Mouse (Mus musculus): Measurements from ENCODE around the gene Dxo. TPM values are rescaled to one million over a fixed set of nuclear protein-coding genes. Genes with fewer than 3 reads are reported as not detected.

Dxo gene
- polyA plus RNA-seq, 1 experiment from 2014 or later: 62.1 TPM

GRCm38 (mm10) chr17:34837464-34838324 is 875 bp downstream of the Dxo start:
- peak overlapping the region; percentile 83 for H3K27ac ChIP-seq
- H3K4me1 ChIP-seq: peaks cover 28% of the 10 kb centered on the region
- H3K4me3 ChIP-seq: peak overlapping the region; percentile 81
- no peaks in the 10 kb centered on the region for H3K9me3 ChIP-seq
- no peaks in the 10 kb centered on the region for H3K27me3 ChIP-seq
- peak overlapping the region; percentile 70 for H3K9ac ChIP-seq
- WGBS: 33% methylated on average over 43 of the region's 43 CpGs
- no peak for ATAC-seq (ENCODE audit: insufficient number of reproducible peaks, low FRiP score, low TSS enrichment, low read depth)
- peaks cover 51% of the 10 kb centered on the region for H3K36me3 ChIP-seq
- peak overlapping the region; percentile 97 for H3K4me2 ChIP-seq

DNA sequence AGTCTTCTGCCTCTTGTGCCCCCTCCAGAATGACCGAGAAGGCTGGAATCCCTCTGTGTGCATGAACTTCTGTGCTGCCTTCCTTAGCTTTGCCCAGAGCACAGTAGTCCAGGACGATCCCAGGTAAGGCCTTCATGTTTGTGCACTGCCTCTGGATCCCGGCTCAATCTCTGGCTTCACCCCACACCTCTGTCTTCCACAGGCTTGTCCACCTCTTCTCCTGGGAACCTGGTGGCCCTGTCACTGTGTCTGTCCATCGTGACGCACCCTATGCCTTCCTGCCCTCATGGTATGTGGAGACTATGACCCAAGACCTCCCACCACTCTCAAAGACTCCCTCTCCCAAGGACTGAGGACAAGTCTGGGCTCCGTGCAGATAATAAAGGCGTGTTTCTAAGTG is 2.0 kb downstream of the Dxo start:
- Histone ChIP-seq H3K4me3 (no peak overlapping the region), H3K9ac (no peak overlapping the region), H3K4me2 (0 out of 2 replicates have a peak overlapping the region, but pooled peaks have one; percentile 12), H3K27me3 (no peaks in the 10 kb centered on the region), H3K9me3 (no peaks in the 10 kb centered on the region), H3K4me1 (peaks cover 28% of the 10 kb centered on the region), H3K36me3 (peaks cover 52% of the 10 kb centered on the region), H3K27ac (no peak overlapping the region)
- no peak for ATAC-seq (ENCODE audit: insufficient number of reproducible peaks, low FRiP score, low TSS enrichment, low read depth)
- 91% methylated on average over 7 of the region's 7 CpGs for WGBS

DNA sequence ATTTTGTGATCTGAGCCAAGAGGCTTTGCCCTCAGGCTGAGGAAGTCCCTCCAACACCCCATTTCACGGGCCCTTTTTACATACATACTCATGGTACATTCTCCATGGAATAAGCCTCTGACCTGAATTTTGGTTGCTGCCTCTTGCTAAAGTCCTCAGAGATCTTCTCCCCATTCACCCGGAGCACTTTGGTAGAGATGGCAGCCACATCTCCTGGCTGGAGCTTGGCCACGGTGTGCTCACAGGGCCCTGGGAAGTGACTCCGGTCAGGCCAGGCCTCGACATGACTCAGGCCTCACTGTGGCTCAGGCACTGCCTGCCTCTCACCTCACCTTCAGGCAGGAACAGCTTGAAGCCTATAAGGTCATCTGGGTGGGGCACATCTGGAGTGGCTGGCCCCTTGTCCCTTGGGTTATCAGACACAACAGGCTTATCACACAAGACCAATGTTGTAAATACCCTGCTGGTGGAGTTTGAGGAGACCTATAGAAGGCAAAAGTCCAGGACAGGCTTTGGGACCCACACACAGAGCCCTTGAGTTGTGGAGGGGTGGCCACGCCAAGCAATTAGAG is 4.0 kb downstream of the Dxo start:
- no peak for ATAC-seq (ENCODE audit: insufficient number of reproducible peaks, low FRiP score, low TSS enrichment, low read depth)
- H3K4me3 ChIP-seq: no peak overlapping the region
- no peak overlapping the region for H3K4me2 ChIP-seq
- H3K27ac ChIP-seq: no peak overlapping the region
- H3K27me3 ChIP-seq: no peaks in the 10 kb centered on the region
- 85% methylated on average over 6 of the region's 6 CpGs for WGBS
- H3K36me3 ChIP-seq: peaks cover 72% of the 10 kb centered on the region
- peaks cover 24% of the 10 kb centered on the region for H3K4me1 ChIP-seq
- H3K9me3 ChIP-seq: no peaks in the 10 kb centered on the region
- no peak overlapping the region for H3K9ac ChIP-seq

DNA sequence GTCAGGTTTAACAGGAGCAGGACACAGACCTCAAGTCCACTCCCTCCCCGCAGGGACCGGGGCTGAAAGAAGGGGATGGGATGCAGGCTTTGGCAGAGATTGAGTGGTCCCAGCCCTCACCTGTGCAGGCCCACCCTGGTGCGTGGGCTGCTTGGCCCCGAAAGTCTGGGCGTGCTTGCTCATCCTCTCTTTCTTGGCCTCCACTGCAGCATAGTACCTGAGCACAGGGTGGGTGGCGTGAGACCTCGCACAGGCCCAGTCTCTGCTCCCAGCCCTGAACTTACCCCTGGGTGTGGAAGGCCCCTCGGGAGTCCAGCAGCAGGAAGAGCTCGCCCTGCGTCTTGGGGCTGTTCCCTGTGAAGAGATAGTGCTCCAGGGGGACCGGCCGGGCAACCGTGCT is 8.1 kb downstream of the Dxo start:
- Histone ChIP-seq H3K27me3 (no peaks in the 10 kb centered on the region), H3K4me3 (no peak overlapping the region)

DNA sequence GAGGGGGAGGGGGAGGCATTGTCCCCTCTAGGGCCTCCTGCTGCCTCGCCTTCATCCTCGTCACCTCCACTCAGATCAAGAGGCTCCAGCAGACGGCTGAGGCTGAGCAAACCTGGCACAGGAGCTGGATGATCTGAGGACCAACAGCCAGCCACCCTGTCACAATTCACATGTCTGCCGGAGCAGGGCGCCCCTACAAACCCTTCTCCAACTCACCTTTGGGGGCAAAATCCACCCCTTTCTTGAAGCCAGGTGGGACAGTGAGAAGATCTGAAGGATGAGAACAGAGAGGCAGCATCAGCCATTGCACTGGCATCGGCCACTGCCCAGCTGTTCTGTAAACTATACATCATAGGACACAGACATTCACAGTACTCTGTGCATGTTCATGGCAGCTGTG is 10.4 kb downstream of the Dxo start:
- WGBS: 90% methylated on average over 6 of the region's 6 CpGs
- H3K4me3 ChIP-seq: no peak overlapping the region
- ATAC-seq (ENCODE audit: insufficient number of reproducible peaks, low FRiP score, low TSS enrichment, low read depth): no peak
- H3K9me3 ChIP-seq: no peaks in the 10 kb centered on the region
- H3K4me1 ChIP-seq: peaks cover 21% of the 10 kb centered on the region
- no peak overlapping the region for H3K9ac ChIP-seq
- peaks cover 60% of the 10 kb centered on the region for H3K36me3 ChIP-seq
- no peak overlapping the region for H3K4me2 ChIP-seq
- H3K27ac ChIP-seq: no peak overlapping the region
- H3K27me3 ChIP-seq: no peaks in the 10 kb centered on the region

More for the DNA sequence above, 8.1 kb downstream of the Dxo start:
- no peak for ATAC-seq (ENCODE audit: insufficient number of reproducible peaks, low FRiP score, low TSS enrichment, low read depth)
- no peak overlapping the region for H3K27ac ChIP-seq
- no peaks in the 10 kb centered on the region for H3K9me3 ChIP-seq
- H3K4me1 ChIP-seq: peaks cover 6% of the 10 kb centered on the region
- no peak overlapping the region for H3K9ac ChIP-seq
- H3K36me3 ChIP-seq: peaks cover 82% of the 10 kb centered on the region
- H3K4me2 ChIP-seq: no peak overlapping the region
- WGBS: 95% methylated on average over 13 of the region's 13 CpGs

DNA sequence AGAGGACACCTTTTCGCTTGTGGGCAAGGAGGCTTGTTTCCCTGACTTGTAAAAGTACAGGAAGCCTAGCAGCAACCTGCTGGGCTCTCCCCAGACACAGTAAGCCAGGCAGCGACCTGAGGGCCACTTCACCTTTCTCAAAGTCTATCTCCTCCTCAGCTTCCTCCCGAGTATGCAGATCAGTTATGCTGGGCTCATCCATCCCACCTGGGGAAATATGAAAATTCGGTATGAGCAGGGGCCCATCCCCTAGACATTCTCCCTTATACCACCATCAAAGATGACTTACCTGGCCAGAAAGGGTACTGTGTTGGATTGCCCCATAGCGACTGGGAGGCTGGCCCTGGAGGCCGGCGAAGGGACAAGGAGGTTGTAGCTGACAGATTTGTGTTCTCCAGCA is 10.8 kb downstream of the Dxo start:
- H3K9ac ChIP-seq: no peak overlapping the region
- no peak overlapping the region for H3K4me3 ChIP-seq
- 88% methylated on average over 7 of the region's 7 CpGs for WGBS
- no peaks in the 10 kb centered on the region for H3K27me3 ChIP-seq
- no peaks in the 10 kb centered on the region for H3K9me3 ChIP-seq
- peaks cover 60% of the 10 kb centered on the region for H3K36me3 ChIP-seq
- ATAC-seq (ENCODE audit: insufficient number of reproducible peaks, low FRiP score, low TSS enrichment, low read depth): no peak
- H3K27ac ChIP-seq: no peak overlapping the region
- H3K4me2 ChIP-seq: no peak overlapping the region
- H3K4me1 ChIP-seq: peaks cover 21% of the 10 kb centered on the region

- WGBS: under 1% methylated on average over 58 of the region's 65 CpGs
- Histone ChIP-seq H3K4me1 (peaks cover 21% of the 10 kb centered on the region), H3K27ac (peak within 1 kb of the TSS; percentile 63; the same call in 1 of the 2 replicates), H3K4me2 (peak within 1 kb of the TSS; percentile 93), H3K9ac (peak within 1 kb of the TSS; percentile 95), H3K27me3 (no peaks in the 10 kb centered on the region), H3K36me3 (peaks cover 61% of the 10 kb centered on the region), H3K9me3 (no peaks in the 10 kb centered on the region), H3K4me3 (peak within 1 kb of the TSS; percentile 99)
- ATAC-seq (ENCODE audit: insufficient number of reproducible peaks, low FRiP score, low TSS enrichment, low read depth): peak; percentile 94
Observed at GRCm38 (mm10) chr17:34849722-34850516, 13.1 kb downstream of the Dxo start, which contains the start of the genes Skiv2l and Nelfe. Gene Skiv2l, minus strand, starts transcription at chr17:34850210. Gene Nelfe, plus strand, starts transcription at chr17:34850391.

DNA sequence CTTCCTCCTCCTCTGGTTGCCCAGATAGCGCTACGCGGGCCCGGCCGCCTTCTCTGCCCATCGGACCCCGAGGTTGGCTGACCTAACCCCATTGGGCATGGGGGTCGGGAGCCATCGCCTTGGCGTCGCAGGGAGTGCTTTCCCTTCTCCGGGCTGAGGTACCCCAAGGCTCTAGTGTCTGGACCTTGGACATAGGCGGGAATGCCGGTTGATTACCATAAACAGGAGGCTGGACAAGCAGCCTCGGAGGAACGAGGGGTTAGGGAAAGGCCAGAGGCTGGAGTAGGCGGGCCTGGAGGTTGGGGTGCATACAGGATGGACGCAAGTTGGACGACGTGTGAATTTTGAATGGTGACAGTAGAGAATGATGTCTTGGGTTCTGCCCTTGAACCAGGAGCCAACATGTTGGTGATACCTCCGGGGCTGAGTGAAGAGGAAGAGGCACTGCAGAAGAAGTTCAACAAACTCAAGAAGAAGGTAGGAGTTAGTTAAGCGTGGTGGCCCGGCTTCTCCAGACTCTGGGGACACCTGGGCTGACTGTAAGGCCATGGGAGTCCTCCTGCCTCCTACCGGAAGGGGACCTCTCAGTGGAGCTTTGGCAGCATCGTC is 13.8 kb downstream of the Dxo start:
- peaks cover 21% of the 10 kb centered on the region for H3K4me1 ChIP-seq
- ATAC-seq (ENCODE audit: insufficient number of reproducible peaks, low FRiP score, low TSS enrichment, low read depth): no peak; the same call in 1 of the 2 replicates
- peak overlapping the region; percentile 63; the same call in 1 of the 2 replicates for H3K27ac ChIP-seq
- peak overlapping the region; percentile 93 for H3K4me2 ChIP-seq
- under 1% methylated on average over 25 of the region's 25 CpGs for WGBS
- peak overlapping the region; percentile 99 for H3K4me3 ChIP-seq
- H3K27me3 ChIP-seq: no peaks in the 10 kb centered on the region
- H3K9ac ChIP-seq: peak overlapping the region; percentile 95
- H3K36me3 ChIP-seq: peaks cover 61% of the 10 kb centered on the region
- H3K9me3 ChIP-seq: no peaks in the 10 kb centered on the region

- Histone ChIP-seq H3K27me3 (no peaks in the 10 kb centered on the region), H3K4me1 (peaks cover 21% of the 10 kb centered on the region), H3K4me3 (no peak overlapping the region), H3K9ac (no peak overlapping the region), H3K4me2 (no peak overlapping the region), H3K9me3 (no peaks in the 10 kb centered on the region), H3K36me3 (peaks cover 55% of the 10 kb centered on the region), H3K27ac (no peak overlapping the region)
- ATAC-seq (ENCODE audit: insufficient number of reproducible peaks, low FRiP score, low TSS enrichment, low read depth): no peak
- 75% methylated on average over 8 of the region's 8 CpGs for WGBS
Observed at GRCm38 (mm10) chr17:34853511-34853910, 16.7 kb downstream of the Dxo start.

GRCm38 (mm10) chr17:34854761-34855160 is 17.9 kb downstream of the Dxo start:
- peaks cover 15% of the 10 kb centered on the region for H3K4me1 ChIP-seq
- no peaks in the 10 kb centered on the region for H3K27me3 ChIP-seq
- H3K4me3 ChIP-seq: no peak overlapping the region
- no peak overlapping the region for H3K9ac ChIP-seq
- no peak overlapping the region for H3K27ac ChIP-seq
- no peaks in the 10 kb centered on the region for H3K9me3 ChIP-seq
- 84% methylated on average over 3 of the region's 3 CpGs for WGBS
- peaks cover 55% of the 10 kb centered on the region for H3K36me3 ChIP-seq
- no peak for ATAC-seq (ENCODE audit: insufficient number of reproducible peaks, low FRiP score, low TSS enrichment, low read depth)
- H3K4me2 ChIP-seq: no peak overlapping the region

DNA sequence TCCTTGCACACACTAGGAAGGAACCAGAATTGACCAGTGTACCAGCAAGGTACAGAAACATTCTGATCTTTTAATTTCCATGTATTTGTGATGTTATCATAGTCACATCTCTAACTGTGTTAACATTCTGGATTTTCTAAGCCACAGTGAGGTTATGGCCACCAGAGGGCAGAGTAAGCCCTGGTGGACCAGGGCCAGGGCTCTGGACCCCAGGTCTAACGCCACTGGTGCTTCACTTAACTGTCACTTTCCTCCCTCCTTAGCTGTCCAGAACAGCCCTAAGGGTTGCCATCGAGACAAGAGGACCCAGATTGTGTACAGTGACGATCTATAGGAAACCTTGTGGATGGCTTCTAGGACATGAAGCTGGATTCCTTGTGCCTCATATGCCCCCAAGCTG is 19.0 kb downstream of the Dxo start:
- Histone ChIP-seq H3K27me3 (no peaks in the 10 kb centered on the region; the same call in 1 of the 2 replicates), H3K4me1 (peaks cover 11% of the 10 kb centered on the region), H3K9me3 (no peaks in the 10 kb centered on the region), H3K27ac (no peak overlapping the region), H3K9ac (no peak overlapping the region), H3K36me3 (peaks cover 55% of the 10 kb centered on the region), H3K4me3 (no peak overlapping the region), H3K4me2 (no peak overlapping the region)
- WGBS: 38% methylated on average over 3 of the region's 3 CpGs
- no peak for ATAC-seq (ENCODE audit: insufficient number of reproducible peaks, low FRiP score, low TSS enrichment, low read depth)

Measured in limb, embryonic 15.5 days (tissue).